Mouse (Mus musculus) lung, adult 2 months (tissue): ENCODE results near the gene Srsf10.

Experiments used
- CTCF ChIP-seq: fragments of 200-500 bp; IDR thresholded peaks from 2 replicates; pipeline ENCODE4 v1.5.1; 2011; ENCODE audit warnings: mild to moderate bottlenecking, low read length, control low read depth; ENCODE audit not compliant: insufficient read depth
- POLR2A ChIP-seq: fragments of 200-500 bp; IDR thresholded peaks from 2 replicates; pipeline ENCODE4 v1.6.1; 2011; ENCODE audit warnings: low read depth, mild to moderate bottlenecking, control low read depth, low read length, borderline replicate concordance; ENCODE audit errors: extremely low read depth

DNA sequence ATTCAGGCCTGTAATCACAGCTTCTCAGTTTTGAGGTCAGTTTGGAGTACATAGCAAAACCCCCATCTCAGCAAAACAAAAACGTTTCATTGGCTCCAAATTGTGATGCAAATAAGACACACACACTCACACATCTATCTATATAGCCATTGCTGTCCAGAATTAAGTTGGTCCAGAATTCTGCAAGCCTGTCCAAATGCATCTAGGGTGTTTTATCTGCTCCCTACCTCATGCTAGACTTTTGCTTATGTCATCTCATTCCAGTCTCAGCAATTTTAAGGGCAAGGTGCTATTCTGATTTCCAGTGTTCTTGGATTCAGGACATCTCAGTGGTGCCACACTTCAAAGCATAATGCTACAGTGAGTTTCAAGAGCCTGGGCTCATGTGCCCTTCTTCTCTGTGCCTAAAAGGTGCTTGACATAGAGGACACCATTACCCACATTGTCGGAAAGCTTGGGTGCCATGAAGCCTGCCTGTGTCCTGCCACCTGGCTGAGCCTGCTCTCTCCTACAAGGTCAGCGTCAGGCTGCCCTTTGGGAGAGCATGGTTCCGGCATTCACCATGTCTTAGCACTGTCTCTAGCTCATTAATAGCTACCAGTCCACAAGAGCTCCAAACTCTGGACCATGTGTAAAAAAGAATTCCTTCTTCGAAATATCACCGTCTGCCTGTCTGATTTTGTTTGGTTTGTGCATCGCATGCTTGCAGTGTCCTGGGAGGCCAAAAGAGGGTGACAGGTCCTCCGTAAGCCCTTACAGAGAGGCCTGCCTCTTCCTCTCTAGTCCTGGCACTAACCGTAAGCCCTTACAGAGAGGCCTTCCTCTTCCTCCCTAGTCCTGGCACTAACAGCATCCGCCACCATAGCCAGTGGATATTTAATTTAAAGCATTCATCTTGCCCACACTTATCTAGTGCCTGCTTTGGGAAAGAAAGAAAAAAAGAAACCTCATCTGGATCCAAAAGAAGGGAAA is 19.3 kb downstream of the Srsf10 start:
- TF ChIP-seq CTCF (no peak), POLR2A (no peak)
